Mouse (Mus musculus) MEL-GATA-1-ER (cell line): ENCODE measurements at regions not wholly inside any gene's neighbourhood (a gene's known extent, or its start where the extent isn't known, plus 50 kb on each side); places are given as distances from the start of the nearest gene placed in this dataset.

Source experiments
- DNase-seq: peaks from one replicate; pipeline ENCODE4 v3.0.0-alpha.2; 2012; ENCODE audit warnings: low read depth; ENCODE audit errors: extremely low read depth

DNA sequence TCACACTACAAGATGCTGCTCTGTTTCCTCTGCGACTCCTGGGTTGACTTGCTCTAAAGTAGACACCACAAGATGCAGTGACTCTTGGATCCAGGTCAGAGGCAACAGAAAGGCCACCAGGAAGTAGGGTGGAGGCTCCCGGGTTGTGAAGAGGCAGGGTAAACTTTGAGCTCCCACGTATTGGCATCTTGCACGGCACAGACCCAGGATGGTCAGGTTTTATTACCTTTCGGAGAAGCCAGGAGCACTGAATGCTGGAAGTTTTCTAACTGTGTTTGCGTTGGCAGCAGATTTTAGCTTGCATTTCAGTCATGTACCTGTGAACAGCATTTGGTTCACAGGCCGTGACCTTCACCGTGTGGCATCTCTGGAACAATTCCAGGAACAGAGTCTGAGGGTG, 227.2 kb upstream of the Foxq1 start:
- DNase-seq = no peak

DNA sequence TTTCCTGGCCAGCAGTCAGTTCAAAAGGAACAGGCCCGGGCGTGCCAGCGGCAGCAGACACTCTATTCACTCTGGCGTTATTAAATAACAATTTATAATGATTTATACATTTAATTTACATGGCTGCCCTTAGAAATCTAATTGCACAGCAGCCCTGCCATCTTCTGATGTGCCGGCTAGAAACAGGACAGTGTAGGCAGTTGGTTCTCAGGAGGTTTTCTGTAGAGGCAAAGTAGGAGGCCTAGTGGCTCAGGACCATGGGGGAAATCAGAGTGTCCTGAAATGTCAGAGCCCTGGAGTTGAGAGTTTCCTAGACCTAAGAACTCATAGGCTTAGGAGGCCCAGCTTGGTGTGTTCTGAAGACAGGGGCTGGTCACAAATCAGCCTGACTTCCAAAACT, 225.2 kb upstream of the Foxq1 start:
- DNase-seq = no peak

DNA sequence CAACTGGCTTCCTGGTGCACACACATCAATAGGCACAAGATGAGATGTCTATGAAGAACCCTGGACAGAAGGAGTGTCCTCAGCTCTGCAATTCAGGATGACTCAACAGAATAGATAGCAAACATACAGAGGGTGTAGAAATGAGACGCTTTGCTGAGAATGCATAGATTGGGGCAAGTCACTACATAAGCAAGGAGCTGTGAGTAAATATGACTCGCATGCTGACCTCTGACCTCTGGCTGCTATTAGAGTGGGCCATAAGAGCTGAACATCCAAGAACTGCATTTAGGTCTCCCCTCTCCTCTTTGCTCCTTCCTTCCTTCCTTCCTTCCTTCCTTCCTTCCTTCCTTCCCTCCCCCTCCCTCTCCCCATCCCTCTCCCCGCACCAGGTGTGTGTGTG, 221.0 kb upstream of the Foxq1 start:
- no peak for DNase-seq

DNA sequence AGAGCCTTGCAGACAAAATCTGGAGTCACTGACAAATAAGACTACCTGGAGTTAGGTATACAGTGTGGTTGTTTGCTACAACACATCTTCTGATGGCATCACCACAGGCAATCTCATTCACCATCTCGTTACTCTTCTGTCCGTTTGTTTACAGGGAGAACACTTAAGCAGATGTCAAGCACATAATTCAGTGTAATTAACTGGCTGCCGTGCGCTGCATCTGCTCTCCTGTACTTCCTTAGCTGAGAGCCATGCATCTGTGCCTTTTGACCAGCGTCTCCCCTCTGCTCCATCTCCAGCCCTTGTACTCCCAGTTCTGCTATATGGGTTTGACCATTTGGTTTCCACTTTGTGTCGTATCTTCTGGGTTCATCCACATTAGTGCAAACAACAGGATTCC, 218.3 kb upstream of the Foxq1 start:
- no peak for DNase-seq

- DNase-seq = no peak
Measured at GRCm38 (mm10) chr13:31339386-31339785, 216.5 kb upstream of the Foxq1 start.

DNA sequence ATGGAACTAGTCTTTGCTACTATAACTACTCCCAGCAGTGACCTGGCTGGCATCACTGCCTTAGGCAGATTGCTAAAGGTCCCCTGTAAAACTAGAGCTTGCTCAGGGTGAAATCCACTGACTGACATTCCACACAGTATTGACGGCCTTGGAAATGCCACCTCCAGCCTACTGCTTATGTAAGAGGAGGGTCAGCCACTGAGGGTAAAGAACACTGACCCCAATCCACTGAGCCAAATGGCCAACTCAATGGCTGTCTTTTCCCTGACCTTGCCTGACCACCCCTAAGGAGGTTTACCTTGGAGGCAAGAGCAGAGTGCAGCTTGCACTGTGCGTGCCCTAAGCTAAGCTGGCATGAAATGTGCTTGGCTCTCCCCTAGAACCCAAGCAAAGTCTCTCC, 216.0 kb upstream of the Foxq1 start:
- DNase-seq = no peak

DNA sequence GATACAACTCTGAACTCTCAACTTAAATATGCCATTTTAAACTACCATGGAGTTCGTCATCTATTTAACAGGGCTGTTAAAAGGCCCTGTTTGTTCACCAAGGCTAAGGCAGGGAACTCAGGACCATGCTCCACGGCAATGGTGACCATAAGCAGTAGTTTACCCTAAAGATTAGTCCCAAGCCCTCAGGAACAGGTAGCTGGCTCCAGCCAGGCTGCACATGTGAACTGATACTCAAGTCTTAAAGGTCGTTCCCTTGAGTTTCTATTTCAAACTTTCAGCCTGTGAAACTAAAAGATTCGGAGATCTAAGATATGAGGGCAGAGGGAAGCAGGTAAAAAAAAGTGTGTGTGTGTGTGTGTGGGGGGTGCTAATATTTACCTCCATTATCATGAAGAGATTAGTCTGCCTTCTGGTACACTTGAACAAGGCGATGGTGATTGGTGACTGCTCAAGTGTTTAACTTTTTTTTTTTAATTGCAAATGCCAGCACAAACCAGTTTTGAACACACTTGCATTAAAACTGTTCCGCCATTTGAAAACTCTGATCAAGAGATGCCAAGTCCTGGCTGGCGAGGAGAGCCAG, 215.5 kb upstream of the Foxq1 start:
- DNase-seq = no peak

- no peak for DNase-seq
Measured at GRCm38 (mm10) chr13:31341282-31342100, 214.4 kb upstream of the Foxq1 start.

GRCm38 (mm10) chr13:31346205-31346604, 209.7 kb upstream of the Foxq1 start:
- no peak for DNase-seq

GRCm38 (mm10) chr13:31347000-31347399, 208.9 kb upstream of the Foxq1 start:
- no peak for DNase-seq

GRCm38 (mm10) chr13:31349671-31350070, 206.3 kb upstream of the Foxq1 start:
- no peak for DNase-seq

- DNase-seq = no peak
Measured at GRCm38 (mm10) chr13:31351481-31351880, 204.5 kb upstream of the Foxq1 start.

DNA sequence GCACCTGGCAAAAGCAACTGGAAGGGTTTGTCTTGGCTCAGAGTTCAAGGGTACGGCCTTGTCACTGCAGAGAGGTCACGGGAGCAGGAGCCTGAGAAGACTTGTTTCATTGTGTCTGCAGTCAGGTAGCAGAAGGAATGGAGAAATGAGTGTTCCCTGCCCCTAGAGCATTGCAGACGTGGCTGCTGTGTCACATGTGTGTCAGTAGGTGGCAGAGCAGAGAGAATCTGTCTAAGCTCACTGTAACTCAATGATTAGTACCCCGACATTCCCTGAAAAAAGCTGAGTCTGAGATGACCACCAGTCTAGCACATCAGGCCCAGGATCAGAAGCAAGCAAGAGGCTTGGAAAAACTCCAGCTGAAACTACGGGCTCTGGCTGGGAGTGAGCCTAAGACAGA, 203.1 kb upstream of the Foxq1 start:
- DNase-seq = no peak

DNA sequence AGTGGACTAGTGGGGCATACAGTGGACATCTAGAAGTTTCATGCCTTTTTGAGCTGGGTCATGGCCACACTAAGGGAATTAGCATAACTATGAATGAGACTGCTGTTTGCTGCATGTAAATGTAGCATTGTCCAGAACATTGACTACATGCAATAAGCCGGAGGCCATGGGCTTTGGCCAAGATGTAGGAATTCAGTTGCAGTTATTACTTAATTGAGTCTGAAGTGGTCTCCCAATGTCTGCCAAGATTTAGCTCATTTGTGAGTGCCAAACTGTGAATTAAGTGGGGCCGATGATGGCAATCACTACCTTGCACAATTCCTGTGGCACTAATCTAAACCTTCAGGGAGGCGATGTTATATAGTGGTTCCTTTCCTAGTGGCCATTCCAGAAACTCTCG, 196.6 kb upstream of the Foxq1 start:
- DNase-seq = no peak

GRCm38 (mm10) chr13:31362386-31362785, 193.5 kb upstream of the Foxq1 start:
- no peak for DNase-seq

DNA sequence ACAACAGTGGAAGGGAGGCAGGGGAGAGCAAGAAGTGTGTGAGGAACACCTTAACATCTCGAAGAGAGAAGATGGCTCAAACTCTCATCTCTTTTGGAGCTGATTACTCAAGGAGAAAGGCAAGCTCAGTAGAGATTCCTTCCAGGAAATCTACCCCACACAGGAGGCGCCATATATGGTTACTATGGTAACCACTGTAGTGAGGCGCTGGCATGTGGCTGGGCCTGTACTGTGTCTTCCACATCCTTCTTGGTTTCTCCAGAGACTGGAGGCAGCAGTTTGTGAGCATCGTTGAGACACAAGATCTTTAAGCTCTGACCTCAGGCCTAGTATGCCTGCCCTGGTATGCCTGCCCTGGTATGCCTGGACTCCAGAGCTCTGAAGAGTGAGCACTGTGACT, 191.6 kb upstream of the Foxq1 start:
- DNase-seq = no peak

GRCm38 (mm10) chr13:31367226-31367625, 188.7 kb upstream of the Foxq1 start:
- no peak for DNase-seq

DNA sequence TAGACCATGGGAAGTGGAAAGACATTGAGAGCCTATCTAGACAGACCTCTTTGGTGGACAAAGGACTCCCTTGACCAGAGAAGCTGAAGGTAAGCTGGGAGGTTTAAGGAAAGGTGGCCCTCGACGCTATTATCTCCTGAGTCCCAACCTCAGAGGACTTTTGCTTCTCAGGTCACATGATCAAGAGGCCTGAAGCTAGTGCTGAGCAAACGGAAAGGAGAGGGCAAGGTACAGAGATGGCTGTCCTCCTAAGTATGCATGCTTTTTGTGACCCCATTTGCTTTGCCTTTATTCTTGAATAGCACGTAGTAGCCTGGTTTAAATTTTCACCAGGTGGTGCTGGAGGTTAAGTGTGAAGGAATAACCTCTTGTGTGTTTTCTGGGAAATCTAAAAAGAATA, 186.8 kb upstream of the Foxq1 start:
- DNase-seq = no peak

GRCm38 (mm10) chr13:31370873-31371272, 185.1 kb upstream of the Foxq1 start:
- no peak for DNase-seq

DNA sequence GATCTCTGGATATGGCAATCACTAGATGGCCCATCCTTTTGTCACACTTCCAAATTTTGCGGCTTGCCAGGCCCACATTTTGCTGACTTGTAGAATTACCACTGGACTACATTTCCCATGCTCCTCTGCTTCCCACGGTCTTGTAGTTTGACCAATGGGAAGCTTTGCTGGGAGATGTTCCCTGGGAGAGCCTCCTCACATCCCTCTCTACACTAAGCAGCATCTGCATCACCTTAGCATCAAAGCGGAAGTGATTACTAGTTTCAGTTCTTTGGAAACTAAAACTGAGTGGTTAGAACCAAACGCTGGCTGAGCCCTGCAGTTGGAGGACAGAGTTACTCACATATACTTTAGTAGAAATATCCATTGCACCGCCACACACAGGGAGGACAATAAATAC, 181.9 kb upstream of the Foxq1 start:
- DNase-seq = no peak

- DNase-seq = no peak
Measured at GRCm38 (mm10) chr13:31393421-31394215, 162.3 kb upstream of the Foxq1 start.

GRCm38 (mm10) chr13:31396216-31396910, 159.6 kb upstream of the Foxq1 start:
- DNase-seq = no peak
